Mouse (Mus musculus) adrenal gland, postnatal 4 days (tissue): ENCODE measurements around the gene Crlf3. TPM values are rescaled to one million over a fixed set of nuclear protein-coding genes. Genes with fewer than 3 reads are reported as not detected.

Experiments
- DNase-seq, 2 experiments: peaks; one replicate each; pipeline ENCODE4 v3.0.0; 2021 to 2022; ENCODE audit warnings: low spot score in 2 of 2, mixed read lengths in 2 of 2
- long read RNA-seq, 2 experiments: library from polyadenylated mRNA; stranded (forward); transcript quantifications; one replicate each; pipeline ENCODE4 v2.0.0; 2021
- total RNA-seq, 2 experiments: library from RNA; stranded (reverse); gene quantifications; 2 replicates each; pipeline ENCODE4 v1.2.3; 2021

The Crlf3 gene
- 10 to 100 TPM; 25.1 to 28.0 TPM for total RNA-seq
- long read RNA-seq, experiment 1, transcript Crlf3-201 (8 exons, 2,396 nt), result major isoform, 13 of 20 reads
- long read RNA-seq, experiment 1, partial matches to known transcripts, result 0 of 20 reads
- long read RNA-seq, experiment 1, other reads (novel, unspliced or antisense), result 7 of 20 reads
- long read RNA-seq, experiment 2, transcript Crlf3-201 (8 exons, 2,396 nt), result major isoform, 16 of 37 reads
- long read RNA-seq, experiment 2, transcript Crlf3-203 (7 exons, 2,230 nt), result minor isoform, 5 of 37 reads
- long read RNA-seq, experiment 2, partial matches to known transcripts, result 5 of 37 reads
- long read RNA-seq, experiment 2, other reads (novel, unspliced or antisense), result 11 of 37 reads

DNA sequence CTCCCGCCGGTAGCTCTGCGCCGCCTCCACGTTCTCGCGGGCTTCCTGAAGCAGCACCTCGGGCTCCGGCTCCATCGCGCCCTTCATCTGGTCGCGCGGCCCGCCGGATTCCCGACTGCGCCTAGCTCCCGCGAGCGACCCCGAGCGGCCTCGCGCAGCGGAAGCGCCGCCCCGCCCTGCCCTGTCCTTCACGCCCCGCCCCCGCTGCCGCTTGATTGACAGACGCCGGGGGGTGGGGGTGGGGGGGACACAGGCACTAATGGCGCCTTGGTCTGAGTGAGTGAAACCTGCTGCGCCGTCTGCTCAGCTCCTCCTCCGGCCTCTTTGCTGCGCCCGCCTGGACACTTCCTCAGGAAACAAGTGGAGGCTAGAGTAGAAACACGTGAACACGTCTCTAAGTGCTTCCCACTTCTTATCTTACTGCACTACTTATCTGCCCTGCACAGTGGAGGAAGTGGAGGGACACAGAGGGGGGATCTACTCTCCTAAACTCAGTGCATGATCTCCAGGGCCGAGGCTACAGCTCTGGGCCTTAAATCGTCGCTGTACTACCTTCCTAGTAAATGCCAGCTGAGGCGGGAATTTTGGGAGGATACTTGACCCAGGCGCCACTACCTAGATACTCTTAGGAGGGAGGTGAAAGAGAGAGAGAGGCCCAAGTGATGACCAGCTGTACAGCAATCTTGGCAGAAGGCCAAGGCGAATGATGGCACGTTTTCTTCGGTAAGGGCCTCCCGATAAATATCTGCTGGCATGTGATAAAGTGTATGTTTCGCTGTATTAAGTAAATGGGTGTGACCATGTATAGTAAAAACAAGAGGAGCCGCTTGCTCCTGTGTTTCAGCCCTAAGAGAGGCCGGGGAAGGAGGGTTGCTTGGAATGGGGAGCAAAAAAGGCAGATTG is at the start of gene Crlf3:
Crlf3 (minus strand) TSS at position 166 of the 903 bp plus-strand sequence.
- DNase-seq, result peak; percentile 87 to 91

DNA sequence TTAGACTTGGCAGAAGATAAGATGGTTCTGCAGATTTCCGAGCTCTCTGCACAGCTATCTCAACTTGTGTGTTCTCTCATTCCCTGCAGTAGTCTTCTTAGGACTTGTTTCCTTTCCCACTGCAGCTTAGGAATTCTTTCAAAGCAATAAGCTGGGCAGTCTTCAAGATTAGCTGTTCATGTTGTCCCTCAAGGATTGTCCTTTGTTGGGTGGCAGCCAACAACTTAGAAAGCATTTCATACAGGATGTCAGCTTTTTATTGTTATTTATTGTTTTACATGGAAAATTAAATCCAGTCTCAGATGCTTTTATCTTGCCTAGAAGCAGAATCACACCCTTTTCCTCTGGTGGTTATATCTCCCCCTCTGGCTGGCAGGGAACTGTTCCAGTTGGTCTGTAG is 35.6 kb upstream of the Crlf3 start:
- DNase-seq, result no peak

DNA sequence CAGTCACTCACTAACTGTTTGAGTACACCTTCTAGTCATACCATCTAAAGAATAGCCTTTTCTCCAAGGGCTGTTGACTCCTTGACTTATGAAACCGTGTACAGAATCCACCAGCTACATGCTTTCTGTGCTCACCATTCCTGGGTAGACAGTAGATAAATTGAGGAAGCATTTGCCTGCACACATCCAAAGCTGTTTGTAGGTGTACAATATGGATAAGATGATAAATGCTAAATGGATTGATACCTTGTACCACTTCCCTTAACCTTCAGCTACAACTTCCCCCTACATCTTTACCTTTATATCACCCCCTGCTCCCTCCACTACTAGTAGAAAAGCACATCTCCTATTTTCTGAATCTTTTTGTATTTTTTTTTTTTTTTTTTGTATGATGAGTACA is 23.6 kb upstream of the Crlf3 start:
- DNase-seq, result no peak

DNA sequence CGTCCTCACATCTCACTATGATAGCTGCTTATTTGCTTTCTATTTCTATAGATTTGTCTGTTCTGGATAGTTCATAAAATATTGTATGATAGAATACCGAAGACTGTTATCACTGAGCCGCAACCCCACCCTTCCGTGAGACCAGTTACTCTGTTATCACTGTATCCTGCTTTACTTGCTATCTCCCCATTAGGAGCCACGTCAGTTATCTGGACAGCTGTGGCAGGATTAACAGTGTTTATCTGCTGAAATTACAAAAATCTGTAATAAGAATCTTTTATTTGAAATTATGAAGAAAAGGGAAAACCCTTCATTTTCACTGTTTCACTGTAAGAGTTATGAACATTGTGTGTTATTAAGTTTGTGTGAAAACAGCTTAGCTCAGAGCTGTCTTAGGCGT is 20.5 kb upstream of the Crlf3 start:
- DNase-seq, result no peak

DNA sequence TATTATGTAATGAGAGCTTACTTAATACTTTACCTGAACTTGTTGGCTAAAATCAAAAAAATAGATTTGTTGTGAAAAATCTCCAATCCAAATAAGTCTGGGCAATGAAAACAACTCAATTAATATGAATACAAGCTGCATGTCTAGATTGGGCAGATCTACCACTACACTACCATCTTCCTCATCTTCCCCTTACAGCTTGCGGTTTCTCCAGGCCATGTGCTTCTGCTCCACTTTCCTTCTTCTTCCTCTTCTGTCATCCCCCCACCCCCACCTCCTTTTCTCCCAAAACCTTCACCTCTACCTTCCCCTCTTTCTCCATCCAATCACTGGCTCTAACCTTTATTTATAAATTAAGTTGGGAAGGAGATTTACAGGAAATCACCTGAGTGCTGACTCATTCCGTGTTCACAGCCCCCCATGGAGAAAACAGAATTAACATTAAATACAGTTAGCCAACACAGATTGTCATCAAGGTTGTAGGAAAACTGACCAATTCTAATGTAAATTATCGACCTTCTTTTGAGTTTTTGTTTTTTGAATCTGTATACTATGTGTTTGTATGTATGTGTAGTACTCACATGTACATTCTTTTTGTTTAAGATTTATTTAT is 17.8 kb upstream of the Crlf3 start:
- no peak for DNase-seq

DNA sequence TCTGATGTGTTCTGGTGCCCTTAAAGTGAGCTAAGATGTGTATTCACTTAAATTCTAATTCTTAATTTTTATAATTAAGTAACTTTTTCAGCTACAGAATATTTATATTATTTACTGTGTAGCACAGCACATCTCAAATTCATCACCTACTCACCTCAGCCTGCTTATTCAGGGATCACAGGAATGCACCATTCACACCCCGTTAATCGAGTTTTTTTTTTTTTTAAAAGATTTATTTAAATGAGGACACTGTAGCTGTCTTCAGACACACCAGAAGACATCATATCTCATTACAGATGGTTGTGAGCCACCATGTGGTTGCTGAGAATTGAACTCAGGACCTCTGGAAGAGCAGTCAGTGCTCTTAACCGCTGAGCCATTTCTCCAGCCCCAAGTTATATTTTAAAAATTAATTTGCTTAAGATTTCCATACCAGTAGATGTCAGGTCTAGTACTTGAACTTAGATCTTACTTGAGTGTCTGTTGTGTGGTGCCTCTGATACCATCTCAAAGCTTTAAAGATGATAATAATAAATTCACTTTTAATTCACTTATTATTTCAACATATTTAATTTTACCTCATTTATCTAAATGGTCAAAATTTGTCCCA is 9.9 kb upstream of the Crlf3 start:
- no peak for DNase-seq

DNA sequence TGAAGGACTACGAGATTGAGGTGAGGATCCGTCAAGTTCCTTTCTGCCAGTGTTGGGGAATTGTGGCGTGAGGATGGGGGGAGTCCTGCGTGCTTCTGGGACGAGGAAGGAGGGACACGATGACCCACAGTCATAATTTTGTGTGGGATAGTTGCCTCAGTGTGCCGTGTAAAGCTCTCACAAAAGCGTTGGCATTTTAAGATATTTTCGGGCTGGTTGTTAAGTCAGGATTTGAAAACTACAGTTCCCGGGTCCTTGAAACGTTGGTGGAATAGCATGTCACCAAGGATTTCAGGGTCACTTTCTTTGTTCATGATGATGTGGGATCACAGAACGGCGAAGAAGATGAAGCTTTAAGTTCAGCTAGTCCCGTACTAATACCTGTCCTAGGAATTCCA is 9.0 kb upstream of the Crlf3 start:
- no peak for DNase-seq

DNA sequence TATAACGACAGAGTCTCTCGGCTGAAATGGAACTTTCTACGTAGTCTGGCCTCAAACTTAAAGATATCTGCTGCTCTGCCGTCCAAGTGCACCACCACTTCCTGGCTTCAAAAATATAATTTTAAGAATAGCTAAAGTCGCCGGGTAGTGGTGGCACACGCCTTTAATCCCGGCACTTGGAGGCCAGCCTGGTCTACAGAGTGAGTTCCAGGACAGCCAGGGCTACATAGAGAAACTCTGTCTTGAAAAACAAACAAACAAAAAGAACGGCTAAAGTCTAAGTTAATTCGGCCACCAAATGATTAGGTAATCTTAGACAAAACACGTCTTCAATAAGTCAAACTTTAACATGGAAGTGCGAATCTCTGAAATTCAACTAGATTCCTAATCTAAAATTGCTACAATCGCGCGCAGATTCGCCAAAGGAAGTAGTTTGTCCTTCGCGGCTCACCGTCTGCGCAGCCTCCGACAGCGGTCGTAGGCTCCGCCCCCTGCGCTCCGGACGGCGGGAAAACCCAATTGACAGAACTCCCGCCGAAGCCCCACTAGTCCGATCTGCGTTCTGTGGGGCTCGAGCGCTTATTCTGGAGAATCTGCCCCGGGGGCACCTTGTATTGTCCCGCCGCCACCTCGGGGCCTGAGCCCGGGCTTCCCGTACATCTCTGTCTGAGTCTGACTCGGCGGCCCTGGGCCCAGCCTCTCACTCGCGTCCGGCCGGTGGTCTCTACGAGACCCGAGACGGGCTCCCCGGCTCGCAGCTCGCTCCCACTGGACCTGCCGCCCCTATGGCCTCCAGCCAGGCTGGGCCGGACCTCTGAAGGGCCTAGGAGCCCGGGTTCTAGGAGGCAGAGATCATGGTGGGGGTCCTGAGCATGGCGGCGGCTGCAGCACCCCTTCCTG is 8.4 kb upstream of the Crlf3 start, which contains the start of gene Atad5:
Atad5 (plus strand) TSS at position 484 of the 900 bp plus-strand sequence.
- DNase-seq, result peak; percentile 74 to 85

DNA sequence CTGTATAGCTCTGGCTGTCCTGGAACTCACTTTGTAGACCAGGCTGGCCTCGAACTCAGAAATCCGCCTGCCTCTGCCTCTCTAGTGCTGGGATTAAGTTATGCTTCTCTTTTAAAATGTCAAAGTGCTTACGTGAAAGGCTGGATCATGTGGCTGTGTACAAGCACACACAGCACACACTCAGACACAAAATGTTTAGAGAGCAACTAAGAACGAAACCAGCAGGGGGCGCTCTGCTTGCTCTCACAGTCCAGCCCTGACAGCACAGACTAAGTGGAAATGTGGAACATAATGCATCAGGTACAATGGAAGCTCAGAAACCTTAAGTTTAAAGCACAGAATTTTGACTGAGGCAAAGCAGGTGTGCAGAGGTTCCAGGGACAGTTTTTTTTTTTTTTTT is 6.1 kb upstream of the Crlf3 start:
- DNase-seq, result peak; percentile 52 to 58

DNA sequence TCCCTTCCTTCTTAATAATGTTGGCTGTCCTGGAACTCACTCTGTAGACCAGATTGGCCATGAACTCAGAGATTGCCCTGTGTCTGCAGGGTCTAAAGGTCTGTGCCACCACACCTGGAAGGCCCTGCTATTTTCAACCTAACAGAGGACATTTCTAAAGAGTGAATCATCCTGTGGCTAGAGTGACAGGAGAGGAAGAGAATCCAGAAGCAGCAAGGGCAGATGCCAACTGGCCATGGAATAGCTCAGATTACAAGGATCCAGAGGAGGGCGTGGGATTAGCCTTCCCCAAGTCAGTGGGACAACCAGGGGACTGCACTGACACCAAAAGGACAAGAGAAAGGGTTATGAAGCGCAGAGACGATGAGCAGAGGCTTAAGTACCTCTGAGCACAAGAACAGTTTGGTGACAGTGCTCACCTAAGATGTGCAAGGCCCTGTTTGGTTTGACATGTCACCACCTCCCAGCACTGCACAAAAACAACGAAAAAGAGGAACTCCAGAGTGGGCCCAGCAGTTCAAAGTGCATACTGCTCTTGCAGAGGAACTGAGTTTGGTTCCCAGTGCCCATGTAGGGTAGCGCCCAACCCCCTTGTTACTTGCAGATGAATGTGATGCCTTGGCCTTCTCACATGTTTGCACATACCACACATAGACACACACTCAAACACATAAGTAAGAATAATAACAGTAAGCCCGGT is 4.7 kb upstream of the Crlf3 start:
- no peak for DNase-seq

DNA sequence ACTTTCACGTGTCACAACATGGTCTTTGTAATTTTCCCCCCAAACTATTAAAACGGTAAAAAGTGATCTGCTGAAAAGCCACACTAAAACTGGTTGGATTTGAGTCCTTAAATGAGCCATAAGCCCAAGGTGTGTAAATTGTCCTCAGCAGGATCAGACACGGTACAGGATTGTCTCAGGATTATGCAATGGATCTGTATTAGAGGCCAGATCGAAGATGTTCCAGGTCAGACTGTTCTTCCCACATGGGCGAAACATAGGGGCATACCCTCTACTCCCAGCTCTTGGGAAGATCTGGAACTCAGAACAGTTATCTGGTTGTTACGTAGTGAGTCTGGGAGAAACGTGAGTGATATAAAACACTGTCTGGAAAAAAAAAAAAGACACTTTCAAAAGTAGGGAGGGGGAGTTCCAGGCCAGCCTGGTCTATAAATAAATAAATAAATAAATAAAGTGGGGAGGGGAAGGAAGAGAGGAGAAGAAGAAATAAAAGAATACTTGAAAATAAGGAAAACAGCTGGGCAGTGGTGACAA is 1.1 kb upstream of the Crlf3 start:
- no peak for DNase-seq

DNA sequence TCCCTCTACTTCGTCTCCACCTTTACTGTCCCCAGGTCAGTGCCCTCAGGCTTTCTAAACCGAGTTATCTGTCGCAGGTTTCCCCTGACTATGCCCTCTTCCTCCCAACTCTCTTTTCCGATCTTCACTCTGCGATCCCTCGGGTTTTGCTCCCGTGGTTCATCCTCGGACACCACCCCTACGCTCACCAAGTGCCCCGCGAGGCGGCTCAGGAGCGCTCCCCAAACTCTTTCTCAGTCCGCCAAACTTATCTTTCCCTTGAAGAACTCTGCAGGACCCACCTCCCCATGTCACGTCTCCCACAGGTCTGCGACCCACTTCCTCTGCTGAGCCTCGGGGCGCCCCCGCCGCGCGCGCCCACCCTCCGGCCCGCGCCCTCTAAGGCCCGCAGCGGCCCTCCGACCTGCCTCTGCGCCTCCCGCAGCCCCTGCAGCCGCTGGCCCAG is 388 bp downstream of the Crlf3 start:
- peak in 1 of 2 experiments; percentile 9 for DNase-seq

DNA sequence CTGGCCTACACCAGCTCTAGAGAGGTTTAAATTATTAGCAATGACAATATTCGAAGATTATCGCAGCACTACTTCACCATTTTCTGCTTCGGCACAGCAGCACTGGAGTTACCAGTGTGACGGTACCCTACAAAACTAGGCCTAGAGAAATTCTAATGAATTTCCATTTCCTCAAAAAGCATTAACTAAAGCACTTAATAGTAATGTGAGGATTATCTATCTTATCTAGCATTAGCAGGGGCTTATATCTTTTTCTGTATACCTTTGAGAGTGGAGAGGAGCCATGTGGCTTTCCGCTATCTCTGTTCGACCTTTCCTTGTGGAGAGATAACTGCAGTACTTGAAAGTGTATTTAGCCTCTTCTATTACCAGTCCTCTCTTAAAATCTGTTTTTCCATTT is 1.0 kb downstream of the Crlf3 start:
- no peak for DNase-seq

DNA sequence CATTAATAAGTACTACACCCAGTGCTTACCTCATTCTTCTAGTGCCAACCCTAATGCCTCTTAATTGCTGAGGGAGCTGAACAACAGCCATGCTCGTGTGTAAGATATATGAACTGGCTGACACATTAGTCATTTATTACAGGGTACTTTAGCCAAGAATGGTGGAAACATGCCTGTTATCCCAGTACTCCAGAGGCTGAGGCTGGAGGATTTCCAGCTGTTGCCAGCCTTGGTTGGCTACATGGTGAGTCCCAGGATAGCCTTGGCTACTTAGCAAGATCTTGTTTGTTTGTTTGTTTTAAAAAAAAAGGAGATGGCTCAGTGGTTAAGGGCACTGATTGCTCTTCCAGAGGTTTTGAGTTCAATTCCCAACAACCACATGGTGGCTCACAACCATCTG is 2.0 kb downstream of the Crlf3 start:
- DNase-seq, result no peak

DNA sequence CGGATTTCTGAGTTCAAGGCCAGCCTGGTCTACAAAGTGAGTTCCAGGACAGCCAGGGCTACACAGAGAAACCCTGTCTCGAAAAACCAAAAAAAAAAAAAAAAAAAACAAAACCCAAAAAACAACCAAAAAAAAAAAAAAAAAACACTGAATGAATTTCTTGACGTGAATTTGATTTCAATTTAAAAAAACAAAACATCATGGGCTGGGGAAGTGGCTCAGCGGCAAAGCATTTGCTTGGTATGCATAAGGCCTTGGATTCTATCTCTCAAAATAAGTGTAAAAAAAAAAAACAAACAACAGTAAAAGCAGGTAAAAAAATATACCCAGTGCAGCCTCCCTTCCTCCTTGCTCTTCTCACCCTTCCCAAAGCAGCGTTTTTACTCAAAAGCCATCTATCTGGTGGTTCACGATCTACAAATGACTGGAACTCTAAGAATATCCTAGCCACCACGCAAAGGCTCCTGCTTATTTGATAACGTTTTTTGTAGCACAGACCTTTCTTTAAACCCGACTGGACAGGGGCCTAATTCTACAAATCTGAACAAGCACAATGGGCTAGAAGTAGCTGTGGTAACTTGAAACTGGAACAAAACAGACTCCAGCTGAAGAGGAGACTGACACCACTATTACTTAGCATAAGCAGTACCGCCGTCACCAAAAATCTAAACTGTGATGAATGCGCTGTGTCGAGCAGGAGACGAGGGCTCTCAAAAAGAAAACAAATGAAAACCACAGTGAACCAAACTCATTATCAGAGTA is 2.8 kb downstream of the Crlf3 start:
- no peak for DNase-seq

DNA sequence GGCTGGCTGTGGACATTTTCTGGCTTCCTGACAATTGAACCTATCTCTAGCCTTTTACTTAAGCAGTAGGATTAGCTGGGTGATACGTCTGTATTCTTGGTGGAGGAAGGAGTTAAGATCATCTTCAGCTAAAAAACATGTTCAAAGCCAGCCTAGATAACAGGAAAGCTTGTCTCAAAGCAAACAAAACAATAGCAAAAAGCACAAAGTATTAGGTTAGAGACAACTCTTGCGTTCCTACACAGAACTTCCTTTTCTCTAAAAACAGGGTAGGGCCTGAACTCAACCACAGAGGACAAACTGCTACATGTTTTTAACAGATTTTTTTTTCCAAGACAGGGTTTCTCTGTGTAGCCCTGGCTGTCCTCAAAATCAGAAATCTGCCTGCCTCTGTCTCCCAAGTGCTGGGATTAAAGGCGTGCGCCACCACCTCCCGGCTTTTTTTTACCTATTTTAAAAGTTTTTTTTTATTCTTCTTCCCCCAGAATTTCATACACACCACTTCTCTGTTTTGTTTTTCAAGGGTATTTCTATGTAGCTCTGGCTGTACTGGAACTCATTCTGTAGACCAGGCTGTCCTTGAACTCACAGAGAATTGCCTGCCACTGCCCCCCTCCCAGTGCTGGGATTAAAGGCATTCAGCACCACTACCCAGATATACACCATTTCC is 5.0 kb downstream of the Crlf3 start:
- DNase-seq, result no peak

DNA sequence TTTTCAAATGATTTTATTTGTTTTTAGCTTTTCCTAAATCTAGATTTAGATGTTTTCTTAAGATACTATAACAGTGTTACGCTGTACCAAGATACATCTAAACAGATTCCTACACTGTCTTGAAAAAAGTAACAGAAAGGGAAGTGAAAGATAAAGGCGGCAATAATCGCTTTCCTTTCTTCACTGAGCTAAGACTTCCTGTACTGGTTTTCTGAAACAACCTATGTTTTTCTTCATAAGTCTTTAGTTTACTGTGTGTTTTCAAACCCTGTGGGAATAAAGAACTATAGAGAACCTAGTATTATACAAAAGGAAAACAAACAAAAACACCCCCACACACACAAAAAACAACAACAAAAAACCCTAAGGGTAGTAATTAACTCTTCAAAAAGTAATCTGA is 8.4 kb downstream of the Crlf3 start:
- no peak for DNase-seq

DNA sequence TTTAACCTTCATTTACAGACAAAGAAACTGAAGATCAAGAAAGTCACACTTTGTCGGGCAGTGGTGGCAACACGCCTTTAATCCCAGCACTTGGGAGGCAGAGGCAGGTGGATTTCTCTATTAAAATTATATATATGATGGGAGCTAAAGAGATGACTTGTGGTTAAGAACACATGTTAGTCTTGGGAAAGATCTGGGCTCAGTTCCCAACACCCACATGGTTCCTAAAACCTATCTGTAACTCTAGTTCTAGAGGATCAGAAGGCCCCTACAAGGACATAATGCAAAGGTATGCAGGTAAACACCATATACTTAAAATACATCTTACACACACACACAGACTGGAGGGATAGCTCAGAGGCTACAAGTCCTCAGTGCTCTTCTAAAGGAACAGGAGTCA is 9.8 kb downstream of the Crlf3 start:
- DNase-seq, result no peak
